Mouse (Mus musculus) spleen, adult 2 months (tissue): ENCODE measurements around the gene Nat8.

ENCODE experiments used
- CTCF ChIP-seq: fragments of 200-500 bp; IDR thresholded peaks from 2 replicates; pipeline ENCODE4 v1.5.1; 2011; ENCODE audit warnings: mild to moderate bottlenecking, inconsistent platforms; ENCODE audit not compliant: insufficient read depth, insufficient read length, insufficient replicate concordance; ENCODE audit errors: extremely low read depth
- POLR2A ChIP-seq: fragments of 200-500 bp; IDR thresholded peaks from 2 replicates; pipeline ENCODE4 v1.6.1; 2011; ENCODE audit warnings: low read depth, low read length, inconsistent platforms

DNA sequence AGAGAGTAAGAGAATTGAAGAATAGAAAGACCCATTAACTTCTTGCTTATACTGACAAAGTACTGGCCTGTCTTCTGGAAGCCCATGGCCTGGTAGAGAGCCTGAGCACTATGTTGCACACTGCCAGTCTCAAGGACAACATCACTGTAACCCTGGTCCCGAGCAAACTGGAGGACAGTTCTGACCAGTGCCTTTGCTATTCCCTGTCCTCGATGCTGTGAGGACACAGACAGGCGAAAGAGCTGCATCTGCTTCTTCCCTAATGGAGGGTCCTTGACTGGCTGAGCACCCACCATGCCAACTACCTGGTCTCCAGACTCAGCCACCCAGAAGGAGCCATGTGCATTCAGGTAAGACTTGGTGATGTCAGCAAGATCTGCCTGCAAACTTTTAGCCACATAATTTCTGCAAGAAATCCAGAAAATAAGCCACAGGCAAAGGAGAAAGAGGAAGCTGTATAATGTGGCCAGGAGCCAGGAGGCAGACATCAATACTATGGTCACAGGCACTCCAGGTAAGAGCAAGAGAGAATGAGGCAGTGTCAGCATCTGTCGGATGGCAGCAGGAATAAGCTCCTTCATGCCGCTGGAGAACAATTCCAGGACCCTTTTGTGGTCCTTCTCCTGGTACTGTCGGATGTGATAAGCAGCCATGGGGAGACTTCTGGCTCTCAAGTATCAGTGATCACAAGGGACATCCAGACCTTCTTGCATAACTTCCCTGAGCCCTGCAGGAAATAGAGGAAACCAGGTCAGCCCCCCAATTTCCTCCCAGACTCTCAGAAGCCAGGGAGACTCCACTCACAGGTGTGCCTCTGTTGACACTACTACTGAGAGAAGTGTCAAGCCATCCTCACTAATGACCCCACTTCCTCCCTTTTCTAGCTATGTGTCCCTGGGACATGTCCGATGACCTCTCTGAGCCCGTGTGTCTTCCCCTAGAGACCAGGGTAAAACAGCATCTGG is 36.1 kb upstream of the Nat8 start:
- no peak for TF ChIP-seq POLR2A
- TF ChIP-seq CTCF: no peak
